Mouse (Mus musculus): ENCODE measurements at regions not wholly inside any gene's neighbourhood (a gene's known extent, or its start where the extent isn't known, plus 50 kb on each side); places are given as distances from the start of the nearest gene placed in this dataset.

DNA sequence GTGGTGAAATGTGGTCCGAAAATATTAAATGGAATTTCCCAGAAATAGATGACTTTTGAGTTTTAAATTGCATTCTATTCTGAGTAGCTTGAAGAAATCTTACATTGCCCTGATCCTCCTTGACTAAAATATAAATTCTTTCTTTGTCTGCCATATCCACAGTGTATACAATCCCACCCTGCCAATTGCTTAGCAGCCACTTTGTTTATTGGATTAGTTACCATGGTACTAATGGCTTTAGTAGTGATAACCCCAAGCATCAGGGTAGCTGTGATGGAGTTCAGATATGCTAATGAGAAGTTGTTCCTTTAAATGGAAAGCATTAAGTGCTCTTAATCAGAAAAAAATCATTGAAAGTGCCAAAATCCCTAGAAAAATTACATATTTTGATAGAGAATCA is 277.4 kb upstream of the Pitrm1 start:
- DNase-seq: no peak

DNA sequence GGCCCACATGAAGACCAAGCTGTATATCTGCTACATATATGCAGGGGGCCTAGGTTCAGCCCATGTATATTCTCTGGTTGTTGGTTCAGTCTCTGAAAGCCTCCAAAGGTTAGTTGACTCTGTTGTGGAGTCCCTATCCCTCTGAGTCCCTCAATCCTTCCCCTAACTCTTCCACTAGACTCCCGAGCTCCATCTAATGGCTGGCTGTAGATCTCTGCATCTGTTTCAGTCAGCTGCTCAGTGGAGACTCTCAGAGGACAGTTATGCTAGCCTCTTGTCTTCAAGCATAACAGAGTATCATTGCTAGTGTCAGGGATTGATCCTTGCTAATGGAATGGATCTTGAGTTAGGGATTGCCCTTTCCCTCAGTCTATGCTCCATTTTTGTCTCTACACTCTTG is 275.0 kb upstream of the Pitrm1 start:
- DNase-seq: no peak

DNA sequence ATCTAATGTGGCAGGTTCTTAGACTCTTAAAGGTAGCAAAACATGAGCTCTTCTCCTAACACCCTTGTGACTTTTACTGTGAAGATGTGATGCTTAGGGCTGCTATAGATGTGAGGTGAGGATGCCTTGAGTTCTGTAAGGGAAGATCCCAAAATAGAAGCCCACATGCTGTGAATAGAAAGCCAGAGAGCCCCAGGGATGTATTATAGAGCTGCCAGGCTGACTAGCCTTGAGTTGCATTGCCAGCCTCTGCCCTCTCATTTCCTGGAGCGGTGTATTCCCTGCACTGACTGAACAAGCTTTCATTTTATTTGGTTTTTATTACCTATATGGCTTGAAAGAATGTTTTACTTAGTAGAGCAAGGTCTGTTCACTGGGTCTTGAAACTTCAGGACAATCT is 267.9 kb upstream of the Pitrm1 start:
- DNase-seq: no peak

DNA sequence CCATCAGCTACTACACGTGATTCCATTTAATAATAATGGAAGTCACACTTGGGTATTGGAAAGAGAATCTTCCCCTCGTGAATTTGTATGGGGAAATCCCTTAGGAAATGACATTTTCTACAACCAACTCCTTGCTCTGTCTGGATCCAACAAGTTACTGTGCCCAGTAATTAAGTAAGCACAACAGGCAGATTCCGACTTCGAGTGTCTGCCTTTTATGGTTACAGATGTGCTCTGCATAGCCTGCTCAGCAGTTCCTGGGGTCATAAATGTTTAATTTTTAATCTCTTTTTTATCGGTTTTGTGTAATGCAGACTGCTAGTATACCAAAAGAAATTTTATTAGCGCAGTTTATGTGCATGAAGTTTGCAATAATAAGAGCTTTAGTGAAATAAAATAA is 259.8 kb upstream of the Pitrm1 start:
- DNase-seq: no peak

DNA sequence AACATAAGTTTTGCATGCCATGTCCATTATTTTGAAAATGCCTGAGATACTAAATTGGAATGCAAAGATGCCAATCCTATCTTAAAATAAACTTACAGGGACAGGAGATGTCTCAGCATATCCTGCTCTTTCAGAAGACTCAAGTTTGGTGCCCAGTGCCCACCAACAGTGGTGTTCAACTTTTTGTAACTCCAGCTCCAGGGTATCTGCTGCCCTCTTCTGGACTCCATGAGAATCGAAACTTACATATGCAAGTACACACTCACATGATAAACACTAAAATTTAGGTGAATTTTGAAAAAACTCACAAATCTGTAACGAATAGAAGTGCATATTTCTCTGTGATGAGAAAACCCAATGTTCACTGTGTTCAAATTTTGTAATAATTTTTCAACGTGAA is 255.9 kb upstream of the Pitrm1 start:
- DNase-seq: no peak

DNA sequence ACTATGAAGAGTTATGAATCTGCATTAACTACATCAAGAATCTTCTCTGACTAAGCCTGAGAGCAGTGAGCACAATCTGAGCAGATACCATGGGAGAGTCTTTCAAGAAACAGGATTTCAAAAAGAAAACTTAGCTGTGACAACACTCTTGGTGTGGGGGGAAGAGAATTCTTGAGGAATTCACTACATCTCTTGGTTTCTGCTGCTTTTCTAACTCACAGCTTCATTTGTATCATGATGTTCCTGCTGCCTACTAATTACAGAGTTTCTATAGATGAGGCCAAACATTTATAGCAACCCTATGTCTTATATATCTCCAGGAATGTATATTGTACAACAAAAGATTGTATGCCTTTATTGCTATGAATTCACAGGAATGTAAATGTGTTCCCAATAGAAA is 242.2 kb upstream of the Pitrm1 start:
- no peak for DNase-seq

DNA sequence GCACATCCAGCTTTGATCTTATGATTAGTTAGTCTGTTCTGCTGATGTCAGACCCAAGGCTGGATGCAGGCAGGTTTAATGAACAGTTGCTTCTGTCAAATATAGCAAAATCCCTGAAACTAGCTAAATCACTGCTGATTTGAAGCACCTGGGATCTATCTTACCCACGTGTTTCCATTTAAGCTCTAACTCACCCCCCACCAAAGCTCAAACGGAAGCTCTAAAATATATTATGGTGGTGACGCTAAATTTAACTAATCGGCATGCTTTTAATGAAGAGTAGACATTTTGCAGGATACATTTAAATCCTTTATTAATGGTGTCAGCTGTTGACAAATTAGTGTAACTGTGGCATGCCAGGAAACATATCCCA is 241.3 kb upstream of the Pitrm1 start:
- DNase-seq: no peak

DNA sequence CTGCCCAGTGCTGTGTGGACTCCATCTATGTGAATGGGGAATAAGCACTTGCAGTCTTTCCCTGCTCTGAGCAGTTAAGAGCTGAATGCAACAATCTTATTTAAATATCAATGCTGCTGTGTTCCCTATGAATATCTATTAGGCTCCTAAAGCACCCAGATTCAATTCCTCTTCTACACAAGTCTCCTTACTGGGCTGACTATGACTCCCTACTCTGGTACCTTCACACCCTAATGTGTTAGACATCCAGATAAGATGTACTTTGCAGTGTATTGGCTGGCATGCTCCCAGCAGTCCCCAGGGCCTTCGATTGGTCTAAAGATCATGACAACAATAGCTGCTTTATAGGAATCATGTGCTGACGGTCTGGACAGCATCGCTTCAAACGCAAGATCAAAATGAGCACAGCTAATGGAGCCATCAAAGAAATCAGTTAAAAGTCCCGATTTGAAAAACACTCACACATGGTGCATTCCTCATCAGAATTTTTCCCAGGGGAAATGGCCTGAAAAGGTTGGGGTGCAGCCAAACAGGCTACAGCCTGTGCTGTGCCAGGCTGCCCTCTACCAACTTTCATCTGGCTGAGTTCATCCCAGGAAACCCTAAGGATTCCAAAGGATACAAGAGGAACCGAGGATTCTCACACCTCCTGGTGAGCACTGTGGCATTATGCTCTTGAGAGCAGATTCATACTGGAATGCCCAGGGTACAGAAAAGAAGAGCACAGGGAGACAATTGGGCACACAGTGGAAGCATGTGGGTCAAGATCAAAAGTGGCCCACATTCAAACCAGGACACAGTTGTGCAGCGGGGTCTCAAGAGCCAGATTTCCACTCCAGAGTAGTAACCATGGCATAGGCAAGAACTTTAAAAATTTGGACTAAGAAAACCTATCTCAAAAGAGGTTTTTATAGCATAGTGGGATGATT is 240.7 kb upstream of the Pitrm1 start:
- DNase-seq: no peak

DNA sequence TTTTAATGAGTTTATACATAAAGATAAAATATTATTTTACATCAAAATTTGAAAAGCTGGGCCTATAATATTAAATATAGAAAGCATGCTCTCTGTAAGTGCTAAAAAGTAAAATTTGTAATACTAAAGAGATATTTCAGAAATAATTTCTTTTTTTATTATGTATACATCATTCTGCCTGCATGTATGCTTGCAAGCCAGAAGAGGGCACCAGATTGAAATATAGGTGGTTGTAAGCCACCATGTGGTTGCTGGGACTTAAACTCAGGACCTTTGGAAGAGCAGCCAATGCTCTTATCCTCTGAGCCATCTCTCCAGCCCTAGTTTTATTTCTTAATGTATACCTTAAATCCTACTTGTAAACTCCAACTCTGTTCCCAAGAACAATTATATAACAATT is 231.7 kb upstream of the Pitrm1 start:
- DNase-seq: no peak

DNA sequence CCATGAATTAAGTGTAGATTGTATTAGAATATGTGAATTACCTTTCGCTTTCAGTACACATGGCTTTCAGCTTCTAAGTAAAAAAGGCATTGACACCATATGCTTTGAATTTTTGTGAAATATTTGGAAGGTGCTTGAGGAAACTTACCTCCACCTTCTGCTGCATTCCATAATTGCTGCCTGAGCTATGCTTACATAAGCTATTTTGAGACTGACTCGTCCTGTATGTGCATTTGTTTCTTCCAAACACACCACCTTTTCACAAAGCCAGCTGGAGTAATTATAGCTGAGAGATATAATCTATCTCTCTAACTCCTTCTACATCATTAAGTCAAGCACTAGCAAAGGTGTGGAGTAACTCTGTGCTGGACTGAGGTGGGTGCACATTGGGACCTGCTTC is 224.0 kb upstream of the Pitrm1 start:
- DNase-seq: no peak

DNA sequence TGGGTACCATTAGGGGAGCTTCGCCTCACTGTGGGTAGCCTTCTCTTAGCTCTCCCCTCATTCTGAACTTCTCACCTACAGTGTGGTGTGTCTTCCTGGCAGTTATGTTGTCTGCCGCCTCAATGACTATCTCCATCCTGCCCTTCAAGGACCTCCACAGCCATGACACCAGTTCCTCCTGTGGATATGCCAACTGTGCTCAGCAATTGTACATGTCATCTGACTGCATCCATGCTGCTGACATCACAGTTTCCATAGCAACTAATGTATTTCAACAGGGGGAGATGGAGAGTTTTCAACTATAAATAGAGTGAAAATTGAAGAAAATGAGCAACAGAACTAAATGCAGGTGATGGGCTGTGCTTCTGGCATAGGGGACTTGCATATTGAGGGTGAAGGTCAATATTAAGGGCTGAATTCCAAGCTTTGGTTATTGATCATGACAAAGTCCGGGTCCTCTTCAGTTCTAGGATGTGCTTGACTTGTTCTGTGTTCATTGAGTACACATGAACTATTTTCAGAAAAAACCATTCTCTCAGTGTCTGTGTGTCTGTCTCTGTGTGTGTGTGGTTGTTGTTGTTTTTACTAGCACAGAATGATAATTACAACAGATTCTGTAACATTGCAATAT is 217.5 kb upstream of the Pitrm1 start:
- DNase-seq: no peak

DNA sequence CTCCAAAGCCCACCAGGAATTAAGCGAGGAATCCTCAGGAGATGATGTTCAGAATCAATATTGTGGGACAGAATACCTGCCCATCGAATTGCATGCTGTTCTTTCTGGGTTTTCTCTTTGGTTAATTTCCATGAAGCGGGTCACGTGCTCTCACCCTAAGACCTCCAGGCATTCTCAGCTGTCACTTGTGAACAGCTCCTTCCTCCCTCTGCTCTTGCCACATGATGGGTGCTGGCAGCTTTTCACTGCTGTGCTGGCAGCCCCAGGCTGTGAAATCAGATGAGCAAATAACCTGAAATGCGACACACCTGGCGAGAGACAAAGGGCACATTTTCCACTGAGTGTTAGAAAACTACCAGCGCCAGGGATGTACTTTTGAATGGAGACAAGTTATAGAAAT is 207.8 kb upstream of the Pitrm1 start:
- no peak for DNase-seq

DNA sequence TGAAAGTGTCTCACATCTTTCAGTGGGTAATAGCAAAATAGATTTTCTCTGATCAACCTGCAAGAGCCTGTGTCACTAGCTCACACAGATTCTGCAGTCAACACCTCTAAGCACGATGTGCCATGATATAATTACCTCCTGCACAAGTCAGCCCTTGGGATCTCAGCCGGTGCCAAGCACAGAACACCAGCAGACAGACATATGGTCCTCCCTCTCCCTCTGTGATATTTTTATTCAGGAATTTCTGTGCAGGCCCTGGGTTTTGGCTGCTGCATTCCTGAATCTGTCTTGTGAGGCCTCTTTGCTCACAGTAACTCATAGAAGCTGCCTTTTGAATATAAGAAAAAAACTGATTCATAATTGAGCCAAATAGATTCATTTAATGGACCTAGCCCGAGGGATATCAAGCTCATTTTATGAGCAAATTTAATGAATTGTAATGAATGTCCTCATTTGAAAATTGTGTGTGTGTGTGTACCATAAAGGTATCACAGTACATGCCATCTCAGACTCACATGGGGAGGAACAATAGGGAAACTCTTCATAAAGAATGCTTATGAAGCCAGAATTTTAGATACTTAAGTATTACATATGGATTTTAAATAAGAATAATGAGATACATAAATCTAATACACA is 206.7 kb upstream of the Pitrm1 start:
- DNase-seq: no peak

DNA sequence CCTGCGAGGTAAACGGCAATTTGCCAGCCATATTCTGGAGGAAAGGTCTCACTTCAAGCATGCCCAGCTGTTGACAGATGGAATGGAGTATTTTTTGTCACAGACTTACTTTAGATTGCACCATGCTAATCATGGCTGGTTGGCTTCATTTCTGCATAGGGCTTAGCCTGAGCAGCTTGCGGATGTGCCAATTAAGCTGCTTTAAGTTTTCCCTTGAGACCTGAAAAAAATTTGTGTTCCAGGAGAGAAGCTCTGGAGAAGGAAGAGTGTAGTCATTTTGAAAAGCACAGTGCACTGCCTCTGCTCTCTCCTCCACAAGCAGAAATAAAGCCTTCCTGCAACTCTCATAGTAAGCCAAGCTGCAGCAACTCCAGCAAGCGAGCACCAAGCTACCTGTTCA is 182.8 kb upstream of the Pitrm1 start:
- DNase-seq: no peak

DNA sequence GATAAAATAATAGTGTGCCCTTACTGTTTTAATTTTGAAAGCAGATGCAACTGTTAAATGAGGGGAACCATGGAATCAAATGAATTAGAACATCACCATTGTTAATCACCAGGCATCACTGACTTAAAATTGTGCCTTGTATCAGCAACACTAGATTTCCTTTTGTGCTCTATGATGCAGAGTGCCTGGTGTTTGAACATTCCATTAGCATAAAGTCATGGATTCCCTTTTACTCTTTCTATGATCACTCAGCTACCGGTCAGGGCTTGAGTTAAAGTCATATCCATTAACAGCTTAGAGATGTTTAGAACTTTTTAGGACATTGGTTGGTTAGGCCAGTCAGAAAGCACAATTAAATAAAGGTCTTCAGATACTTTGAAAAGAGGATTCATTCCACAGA is 180.3 kb upstream of the Pitrm1 start:
- no peak for DNase-seq

DNA sequence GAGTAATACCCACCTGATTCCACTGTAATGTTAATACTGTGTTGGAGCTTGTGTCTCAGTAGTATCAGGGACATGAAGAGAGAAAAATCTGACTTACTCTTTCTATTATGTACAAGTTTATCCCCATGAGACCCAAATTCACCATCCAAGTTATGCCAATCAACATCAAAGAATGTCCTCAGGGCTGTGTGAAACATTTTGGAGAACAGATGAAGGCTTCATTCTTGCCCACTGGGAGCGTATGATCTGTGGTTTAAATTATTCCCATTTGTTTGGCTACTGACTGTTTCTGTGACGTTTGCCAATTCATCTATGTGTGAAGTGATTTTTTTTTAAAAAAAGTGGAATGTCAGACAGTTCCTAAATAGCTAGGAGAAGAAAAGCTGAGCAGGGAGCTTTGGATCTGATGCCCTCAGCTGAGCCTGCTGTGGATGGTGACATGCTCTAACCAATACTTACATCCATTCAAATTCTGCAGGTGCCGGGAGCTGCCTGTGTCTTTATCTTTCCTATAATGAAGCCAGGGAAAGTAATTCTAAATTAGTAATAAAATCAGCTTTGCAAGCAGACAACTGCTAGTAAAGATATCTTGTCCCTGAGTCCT is 173.3 kb upstream of the Pitrm1 start:
- DNase-seq: no peak

DNA sequence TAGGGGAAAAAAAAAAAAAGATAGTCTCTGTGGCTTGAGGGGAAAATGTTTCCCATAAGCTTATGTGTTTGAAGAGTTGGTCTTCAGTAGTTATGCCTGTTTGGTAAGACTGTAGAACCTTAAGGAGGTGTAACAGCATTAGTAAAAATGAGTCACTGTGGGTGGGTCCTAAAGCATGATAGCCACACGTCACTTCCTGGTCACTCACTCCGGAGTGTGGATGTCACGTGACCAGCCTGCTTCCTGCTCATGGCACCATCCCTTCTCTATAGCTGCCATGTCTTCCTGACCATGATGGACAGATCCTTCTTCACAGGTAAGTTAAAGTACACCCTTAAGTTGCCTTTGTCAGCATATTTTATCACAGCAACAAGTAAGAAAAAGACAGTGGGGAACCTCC is 170.0 kb upstream of the Pitrm1 start:
- DNase-seq: no peak

DNA sequence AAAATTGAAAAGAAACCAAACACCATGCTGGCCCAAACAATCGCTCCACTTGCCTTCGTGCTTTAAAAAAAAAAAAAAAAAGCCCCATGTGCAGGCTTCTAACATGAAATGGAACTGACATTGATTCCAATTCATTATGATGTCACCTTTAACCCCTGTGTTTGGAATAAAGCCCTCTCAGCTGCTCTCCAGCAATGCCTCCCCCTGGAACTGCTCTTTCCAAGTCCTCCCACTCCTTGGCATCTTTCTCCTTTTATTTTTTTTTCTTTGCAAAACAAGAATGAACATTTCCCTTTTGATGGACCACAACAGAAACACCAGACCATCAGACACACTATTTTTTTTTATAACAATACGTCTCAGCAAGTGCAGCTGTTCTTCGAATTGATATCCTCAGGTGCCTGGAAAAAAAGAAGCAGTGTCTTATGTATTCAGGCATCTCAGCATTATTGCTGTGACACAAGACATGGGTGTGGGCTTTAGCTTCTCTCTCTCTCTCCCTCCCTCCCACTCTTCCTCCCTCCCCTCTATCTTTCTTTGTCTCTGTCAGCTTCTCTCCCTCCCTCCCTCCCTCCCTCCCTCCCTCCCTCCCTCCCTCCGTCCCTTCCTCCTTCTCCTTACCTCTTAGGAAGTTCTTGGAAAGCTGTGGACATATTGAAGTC is 152.3 kb upstream of the Pitrm1 start:
- DNase-seq: no peak

DNA sequence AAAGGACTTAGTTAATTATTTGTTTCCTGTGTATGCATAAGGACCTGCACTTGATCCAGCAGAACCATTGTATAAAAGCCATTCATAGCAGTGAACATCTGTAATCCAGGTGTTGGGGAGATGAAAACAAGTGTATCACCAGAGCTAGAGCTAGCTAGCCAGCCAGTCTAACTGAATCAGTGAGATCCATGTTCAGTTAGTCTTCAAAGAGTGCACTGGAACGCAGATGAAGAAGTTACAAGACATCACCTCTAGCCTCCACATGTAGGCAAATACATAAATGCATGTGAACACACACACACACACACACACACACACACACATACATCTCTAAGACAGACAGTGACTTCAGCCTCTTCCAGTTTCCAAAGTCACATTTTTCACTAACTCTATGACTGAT is 150.3 kb upstream of the Pitrm1 start:
- DNase-seq: no peak

DNA sequence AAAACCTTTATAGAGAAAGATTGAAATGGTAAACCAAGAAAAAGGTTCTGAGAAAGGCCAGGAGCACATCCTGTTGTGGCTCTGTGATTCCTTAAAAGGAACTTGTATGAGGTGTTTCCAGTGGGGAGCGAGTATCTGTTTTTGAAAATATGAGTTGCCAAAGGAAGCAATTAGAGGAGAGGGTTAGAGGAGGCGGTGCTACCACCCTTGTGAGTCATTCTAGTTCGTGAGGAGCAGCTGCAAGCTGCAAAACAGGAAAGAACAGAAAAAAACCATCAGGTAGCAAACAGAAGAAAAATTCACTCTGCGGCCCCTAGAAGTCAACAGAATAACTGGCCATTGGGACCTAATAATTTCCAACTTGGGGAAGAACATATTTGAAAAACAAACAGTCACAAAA is 116.1 kb upstream of the Pitrm1 start:
- no peak for DNase-seq

DNA sequence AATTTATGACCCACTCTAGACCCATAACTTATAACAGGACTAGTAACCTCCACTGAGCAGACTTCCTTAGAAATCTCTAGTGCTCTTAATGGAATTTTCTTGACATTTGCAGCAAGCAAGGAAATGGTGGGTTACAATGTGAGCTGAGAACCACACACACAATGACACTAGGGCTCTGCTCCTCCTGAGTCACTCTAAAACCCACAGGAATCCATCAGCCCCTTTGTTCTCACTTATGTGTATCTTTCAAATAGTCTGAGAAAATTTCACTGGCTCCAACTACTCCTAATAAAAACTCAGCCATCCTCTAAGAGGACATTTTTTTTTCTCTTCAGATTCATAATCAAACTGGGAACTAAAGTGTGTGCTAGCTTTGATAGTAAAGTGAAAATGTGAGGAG is 101.0 kb upstream of the Pitrm1 start:
- DNase-seq: no peak

DNA sequence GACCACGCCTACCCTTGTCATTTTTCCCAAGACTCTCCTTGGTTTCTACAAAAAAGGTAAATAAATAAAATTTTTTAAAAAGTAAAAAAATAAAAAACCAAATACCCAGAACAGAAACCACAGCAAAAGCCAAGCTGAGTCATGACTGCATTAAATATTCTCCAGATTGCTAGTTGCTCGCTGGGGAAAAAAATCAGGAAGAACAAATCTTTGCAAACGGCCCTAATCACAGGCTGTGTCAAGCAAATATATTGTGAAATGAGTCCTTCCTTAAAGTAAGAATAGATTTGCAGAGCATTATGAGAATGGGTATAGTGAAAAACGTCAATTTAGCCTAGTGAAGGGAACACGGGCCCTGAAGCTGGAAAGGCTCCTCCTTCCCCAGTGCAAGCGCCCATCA is 86.6 kb upstream of the Pitrm1 start:
- DNase-seq: no peak

DNA sequence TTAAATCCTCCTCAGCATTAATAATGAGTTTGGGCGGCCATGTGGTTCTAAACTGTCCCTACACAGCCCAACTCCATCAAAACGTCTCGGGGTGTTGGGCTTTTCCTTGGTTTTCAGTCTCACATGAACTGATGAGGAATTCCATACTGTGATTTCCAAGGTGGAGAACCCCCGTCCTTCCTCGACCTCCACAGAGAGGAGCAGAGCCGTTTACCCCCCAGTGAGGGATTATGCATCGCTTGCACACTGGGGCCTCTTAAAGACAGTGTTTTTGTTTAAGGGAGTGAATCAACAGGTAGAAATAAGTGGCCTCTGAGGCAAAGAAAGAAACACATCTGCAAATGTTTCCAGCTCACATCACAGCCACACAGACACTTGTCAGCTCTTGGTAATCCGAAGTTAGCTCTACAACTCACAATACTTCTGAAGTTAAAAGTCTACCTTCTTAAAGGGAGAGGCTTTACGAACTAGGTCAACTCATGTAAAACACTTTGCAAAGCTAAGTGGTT is 82.0 kb upstream of the Pitrm1 start:
- no peak for DNase-seq
